Mouse (Mus musculus) splenic B cell, adult 2 months (primary cell): ENCODE results near the gene Tuba8.

Experiments used
- DNase-seq: peaks from one replicate; pipeline ENCODE4 v3.0.0-alpha.2; 2011; ENCODE audit warnings: low read depth, low spot score
- H3K27me3 ChIP-seq: 2 replicates; pipeline ENCODE4 v1.6.1; 2012; ENCODE audit warnings: mild to moderate bottlenecking, low read length, moderate library complexity, mixed read lengths; ENCODE audit not compliant: control insufficient read depth, poor library complexity, insufficient read depth, severe bottlenecking
- H3K36me3 ChIP-seq: 2 replicates; pipeline ENCODE4 v1.6.1; 2012; ENCODE audit warnings: mild to moderate bottlenecking, low read length, moderate library complexity, mixed read lengths; ENCODE audit not compliant: control insufficient read depth, poor library complexity, insufficient read depth, severe bottlenecking

The Tuba8 gene

DNA sequence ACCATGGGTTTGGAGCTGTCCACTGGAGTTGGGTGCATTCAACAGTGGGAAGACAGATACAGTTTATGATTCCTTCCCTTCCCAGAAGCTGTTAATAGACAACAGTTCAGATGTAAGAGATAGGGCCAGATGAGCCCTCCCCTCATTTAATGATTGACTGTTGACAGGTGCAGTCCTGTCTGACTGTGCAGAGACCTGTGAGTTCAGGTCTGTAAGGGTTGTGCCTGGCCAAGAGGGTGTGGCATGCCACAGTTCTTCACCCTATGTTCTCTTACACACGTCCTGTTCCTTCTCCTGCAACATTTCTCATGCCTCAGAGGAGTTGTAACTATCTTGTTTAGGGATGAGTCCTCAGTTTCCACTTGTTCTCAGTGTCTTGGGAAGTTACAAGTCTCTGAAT is 22.2 kb downstream of the Tuba8 start:
- DNase-seq = no peak
- Histone ChIP-seq H3K27me3 (no peaks in the 10 kb centered on the region), H3K36me3 (no peaks in the 10 kb centered on the region)

DNA sequence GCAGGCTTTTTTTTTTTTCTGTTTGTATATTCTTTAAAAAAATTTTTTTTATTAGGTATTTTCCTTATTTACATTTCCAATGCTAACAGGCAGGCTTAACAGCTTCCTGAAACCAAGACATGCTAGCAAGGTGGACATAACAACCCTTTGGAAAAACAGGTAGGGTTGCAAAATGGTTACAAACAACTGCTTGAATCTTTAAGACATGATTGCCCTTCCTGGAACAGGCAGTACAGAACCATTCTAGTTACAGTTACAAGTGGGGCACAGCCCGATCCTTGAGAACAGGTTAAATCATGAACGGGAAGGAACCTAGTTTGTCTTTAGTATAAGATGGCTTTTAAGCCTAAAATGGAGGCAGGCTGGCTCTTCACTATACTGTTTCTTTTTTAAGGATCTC is 25.9 kb downstream of the Tuba8 start:
- no peak for DNase-seq
- Histone ChIP-seq H3K27me3 (no peaks in the 10 kb centered on the region), H3K36me3 (no peaks in the 10 kb centered on the region)

DNA sequence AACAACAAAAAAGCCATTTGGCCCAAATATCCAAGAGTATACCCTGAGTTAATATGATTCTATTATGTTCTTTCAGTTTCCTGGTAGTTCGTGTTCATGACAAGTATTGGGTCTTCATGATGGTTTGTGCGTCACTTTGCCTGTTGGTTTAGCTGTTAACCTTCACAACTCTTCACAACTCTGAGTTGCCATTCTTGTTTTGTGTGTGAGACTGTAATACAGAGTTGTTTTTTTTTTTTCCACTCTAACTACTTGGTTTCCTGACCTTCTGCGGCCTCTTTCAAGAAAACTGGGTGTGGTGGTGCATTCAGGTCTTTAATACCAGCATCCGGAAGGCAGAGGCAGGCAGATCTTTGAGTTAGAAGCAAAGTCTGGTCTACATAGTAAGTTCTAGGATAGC is 27.7 kb downstream of the Tuba8 start:
- DNase-seq = no peak
- no peaks in the 10 kb centered on the region for H3K36me3 ChIP-seq
- H3K27me3 ChIP-seq = no peaks in the 10 kb centered on the region

DNA sequence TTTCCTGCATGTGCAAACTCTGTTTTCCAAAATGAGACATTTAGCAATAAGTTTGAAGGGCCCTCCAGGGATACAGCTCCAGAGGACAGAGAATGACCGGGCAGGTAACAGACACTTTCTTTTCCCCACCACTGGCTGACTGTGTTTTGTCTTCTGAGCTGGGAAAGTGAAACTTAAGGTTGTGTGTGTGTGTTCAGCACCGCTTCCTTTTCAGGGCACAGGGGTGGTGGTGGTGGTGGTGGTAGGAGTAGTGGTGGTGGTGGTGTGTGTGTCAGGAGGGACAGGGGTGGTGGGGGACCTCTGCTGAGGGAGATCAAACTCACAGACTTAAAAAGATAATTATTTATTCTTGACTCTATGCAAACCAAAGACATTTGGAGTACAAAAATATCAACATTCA is 31.3 kb downstream of the Tuba8 start:
- Histone ChIP-seq H3K36me3 (no peaks in the 10 kb centered on the region), H3K27me3 (no peaks in the 10 kb centered on the region)
- DNase-seq = no peak

DNA sequence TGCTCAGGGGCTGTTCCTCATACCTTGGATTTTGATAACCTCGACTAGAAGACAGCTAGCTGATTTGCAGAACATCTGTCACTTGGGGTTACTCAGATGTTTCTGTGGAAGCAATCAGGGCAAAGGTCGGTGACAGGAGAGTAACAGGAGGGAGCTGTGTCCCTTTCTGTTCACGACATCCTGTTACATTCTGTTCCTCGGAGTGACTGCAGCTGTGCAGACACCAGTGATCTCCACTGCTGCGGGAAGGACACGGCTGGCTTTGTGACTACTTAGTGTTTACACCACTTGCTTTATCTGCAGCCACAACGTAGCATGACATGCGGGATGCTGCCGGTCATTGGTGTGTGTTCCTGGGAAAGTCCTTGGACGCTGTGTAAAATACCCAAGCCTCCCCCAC is 32.7 kb downstream of the Tuba8 start:
- DNase-seq = no peak
- H3K36me3 ChIP-seq = no peaks in the 10 kb centered on the region
- H3K27me3 ChIP-seq = no peaks in the 10 kb centered on the region

DNA sequence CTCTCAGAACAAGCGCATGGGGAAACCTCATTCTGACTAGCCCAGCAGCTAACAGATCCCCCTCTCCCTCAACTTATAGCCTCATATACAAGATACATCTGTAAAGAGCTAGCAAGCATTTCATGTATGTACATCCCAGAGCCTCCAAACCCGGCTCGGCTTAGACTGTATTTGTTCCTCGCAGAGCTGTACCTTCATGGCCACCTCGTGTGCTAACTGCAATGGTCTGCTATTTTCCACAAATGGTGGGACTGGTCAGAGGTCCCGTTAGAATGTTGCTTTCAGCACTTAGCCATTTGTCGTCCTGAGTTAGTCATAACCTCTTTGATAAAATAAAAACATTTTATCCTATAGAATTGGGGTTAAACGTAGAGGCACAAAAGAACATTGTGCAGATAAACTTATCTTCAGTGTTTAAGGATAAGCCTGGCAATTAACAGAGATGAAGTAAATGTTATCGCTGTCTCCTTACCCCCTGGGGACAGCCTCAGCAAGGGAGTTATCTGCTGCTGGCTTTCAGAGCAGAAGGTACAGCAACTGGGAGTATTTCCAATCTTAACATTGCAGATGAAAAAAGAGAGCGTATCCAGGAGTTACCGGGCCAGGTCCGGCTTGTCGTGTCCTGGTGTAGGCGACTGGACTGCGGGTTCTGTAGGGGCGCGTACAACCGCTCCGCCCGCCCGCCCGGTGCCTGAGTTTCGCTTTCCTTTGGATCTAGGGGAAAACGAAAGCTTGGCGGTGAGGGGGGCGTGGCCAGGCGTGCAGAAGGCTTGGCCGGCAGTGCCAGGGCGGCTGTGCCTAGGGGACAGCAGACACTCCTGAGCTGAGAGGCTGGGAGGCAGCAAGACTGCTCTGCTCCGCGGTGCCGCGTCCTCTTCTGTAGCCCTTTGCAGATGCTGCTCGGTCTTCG is 34.9 kb downstream of the Tuba8 start, which contains the start of gene Usp18:
TSS of gene Usp18 (plus strand) at position 780 of the 910 bp plus-strand sequence.
- peak; percentile 83 for DNase-seq
- Histone ChIP-seq H3K36me3 (no peaks in the 10 kb centered on the region), H3K27me3 (no peaks in the 10 kb centered on the region)

DNA sequence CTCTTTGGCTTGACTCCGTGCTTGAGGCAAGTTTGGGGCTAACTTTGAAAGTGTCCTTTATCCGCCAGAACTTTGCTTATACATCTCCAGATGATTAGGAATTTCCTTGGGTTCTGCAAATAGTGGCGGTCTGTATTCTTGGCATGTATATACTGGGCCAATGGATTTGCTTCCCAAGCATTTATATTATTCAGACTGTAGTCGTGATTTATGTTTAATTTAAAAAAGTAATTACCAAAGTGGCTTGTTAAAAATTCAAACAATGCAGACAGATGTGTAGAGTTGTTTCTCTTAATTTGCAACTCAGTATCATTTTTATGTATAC is 35.5 kb downstream of the Tuba8 start:
- no peaks in the 10 kb centered on the region for H3K36me3 ChIP-seq
- H3K27me3 ChIP-seq = no peaks in the 10 kb centered on the region
- no peak for DNase-seq

DNA sequence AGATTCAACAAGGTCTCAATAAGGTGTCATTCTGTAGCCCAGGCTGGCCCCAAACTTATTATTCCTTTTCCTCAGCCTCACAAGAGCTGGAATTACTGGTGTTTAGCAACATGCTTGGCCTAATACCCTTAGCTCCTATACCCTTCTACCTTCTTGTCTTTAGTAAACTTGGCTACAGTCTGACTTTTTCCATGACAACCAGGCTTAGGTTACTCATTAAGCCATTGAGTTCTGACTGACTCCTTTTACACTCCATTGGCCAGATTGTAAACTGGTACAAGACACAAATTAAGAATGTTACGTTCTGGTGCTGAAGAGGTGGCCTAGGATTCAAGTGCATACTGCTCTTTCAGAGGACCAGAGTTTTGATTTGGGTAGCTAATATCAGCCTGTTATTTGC is 39.9 kb downstream of the Tuba8 start:
- no peak for DNase-seq
- no peaks in the 10 kb centered on the region for H3K27me3 ChIP-seq
- no peaks in the 10 kb centered on the region for H3K36me3 ChIP-seq

DNA sequence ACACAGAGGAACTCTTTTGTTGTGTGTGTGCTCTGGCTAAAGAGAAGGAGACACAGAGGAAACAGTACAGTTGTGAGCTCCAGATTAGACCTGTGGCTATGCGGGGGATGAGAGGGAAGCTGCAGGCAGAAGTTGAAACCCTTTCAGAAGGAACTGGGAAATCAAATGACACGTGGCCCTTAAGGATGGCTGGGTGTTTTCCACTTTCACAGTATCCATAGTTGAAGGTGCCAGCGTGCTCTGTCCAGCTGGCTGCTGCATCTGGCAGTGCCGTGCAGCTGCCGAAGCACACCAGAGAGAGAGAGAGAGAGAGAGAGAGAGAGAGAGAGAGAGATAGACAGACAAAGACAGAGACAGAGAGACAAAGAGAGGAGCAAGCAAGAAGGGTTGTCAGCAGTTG is 40.8 kb downstream of the Tuba8 start:
- no peaks in the 10 kb centered on the region for H3K27me3 ChIP-seq
- H3K36me3 ChIP-seq = no peaks in the 10 kb centered on the region
- no peak for DNase-seq

DNA sequence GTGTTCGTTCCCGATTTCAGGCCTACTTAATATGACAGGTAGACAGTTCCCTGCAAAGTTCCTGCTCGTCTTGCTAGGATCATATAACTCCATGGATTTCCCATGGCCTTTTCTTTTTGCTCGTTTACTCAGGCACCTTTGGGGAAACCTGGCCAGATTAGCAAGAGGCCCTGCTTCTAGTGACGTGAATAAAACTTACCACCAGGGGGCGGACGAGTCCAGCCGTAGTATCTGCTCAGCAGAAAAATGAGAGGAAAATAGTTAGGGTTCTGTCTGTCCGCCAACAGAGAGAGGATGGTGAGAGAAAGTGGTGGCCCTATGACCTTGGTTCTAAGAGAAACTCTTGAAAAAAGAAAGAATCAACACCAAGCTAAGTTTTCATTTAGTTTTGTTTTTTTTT is 50.1 kb downstream of the Tuba8 start:
- Histone ChIP-seq H3K36me3 (no peaks in the 10 kb centered on the region), H3K27me3 (no peaks in the 10 kb centered on the region)
- peak; percentile 83 for DNase-seq

DNA sequence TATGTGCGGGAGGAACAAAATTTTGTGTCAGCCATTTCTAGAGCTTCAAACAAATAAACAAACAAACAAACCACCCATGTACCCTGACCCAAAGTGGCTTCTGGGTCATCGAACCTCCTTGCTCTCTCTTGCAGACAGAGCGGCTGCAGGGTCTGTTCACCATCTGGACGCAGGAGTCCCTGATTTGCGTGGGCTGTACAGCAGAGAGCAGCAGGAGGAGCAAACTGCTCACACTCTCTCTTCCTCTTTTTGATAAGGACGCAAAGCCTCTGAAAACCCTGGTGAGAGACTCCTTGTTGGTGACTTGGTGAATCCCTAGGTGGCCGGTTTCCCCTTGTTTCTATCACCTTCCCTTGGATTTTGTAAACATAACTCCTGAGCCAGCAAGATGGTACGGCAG is 50.7 kb downstream of the Tuba8 start:
- Histone ChIP-seq H3K36me3 (no peaks in the 10 kb centered on the region), H3K27me3 (no peaks in the 10 kb centered on the region)
- peak; percentile 54 for DNase-seq

DNA sequence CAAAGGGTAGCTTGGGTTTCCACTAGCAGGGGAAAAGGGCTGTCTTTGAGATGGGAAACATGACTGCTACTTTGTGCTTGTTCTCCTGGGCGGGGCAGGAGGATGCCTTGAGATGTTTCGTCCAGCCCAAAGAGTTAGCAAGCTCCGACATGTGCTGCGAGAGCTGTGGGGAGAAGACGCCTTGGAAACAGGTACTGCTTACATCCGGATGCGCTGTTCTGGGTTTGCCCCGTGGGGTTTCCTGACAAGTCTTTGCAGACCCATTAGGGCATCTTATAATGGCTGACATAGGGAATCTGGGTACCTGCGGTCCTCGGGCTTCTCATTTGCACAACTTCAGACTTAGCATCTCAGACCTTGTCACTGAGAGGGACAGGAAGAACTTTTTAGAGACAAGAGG is 51.5 kb downstream of the Tuba8 start:
- no peaks in the 10 kb centered on the region for H3K27me3 ChIP-seq
- H3K36me3 ChIP-seq = no peaks in the 10 kb centered on the region
- DNase-seq = no peak

DNA sequence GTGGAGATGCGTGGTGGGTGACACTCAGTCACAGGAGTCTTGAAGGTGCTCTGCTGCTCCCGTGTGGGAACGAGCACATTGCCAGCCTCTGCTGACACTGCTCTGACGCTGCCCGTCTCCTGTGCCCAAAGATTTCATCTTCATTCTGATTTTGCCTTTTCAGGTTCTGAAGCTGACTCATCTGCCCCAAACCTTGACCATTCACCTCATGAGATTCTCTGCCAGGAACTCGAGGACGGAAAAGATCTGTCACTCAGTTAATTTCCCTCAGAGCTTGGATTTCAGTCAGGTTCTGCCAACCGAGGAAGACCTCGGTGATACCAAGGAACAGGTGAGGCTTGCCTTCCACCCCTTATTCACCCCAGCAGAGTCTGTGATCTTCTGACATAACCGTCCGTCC is 52.0 kb downstream of the Tuba8 start:
- H3K36me3 ChIP-seq = no peaks in the 10 kb centered on the region
- H3K27me3 ChIP-seq = no peaks in the 10 kb centered on the region
- DNase-seq = no peak

DNA sequence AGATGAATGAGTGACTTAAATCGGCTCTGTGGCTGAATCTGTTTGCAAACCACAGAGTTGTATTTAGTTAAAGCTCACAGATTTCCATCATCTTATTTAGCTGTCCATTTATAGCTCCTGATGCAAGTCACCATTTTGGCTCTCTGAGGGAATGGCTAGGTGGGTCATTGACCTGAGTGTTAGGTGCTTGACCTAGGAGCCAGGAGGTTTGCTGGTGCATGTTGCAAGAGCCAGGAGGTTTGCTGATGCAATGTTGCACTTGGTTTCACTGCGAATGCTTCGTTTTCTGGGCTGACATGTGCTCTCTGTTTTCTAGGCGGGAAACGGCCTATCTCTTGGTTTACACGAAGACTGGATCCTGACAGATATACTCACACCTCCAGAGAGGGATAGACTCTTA is 59.7 kb downstream of the Tuba8 start:
- Histone ChIP-seq H3K27me3 (no peaks in the 10 kb centered on the region), H3K36me3 (no peaks in the 10 kb centered on the region)
- DNase-seq = no peak

DNA sequence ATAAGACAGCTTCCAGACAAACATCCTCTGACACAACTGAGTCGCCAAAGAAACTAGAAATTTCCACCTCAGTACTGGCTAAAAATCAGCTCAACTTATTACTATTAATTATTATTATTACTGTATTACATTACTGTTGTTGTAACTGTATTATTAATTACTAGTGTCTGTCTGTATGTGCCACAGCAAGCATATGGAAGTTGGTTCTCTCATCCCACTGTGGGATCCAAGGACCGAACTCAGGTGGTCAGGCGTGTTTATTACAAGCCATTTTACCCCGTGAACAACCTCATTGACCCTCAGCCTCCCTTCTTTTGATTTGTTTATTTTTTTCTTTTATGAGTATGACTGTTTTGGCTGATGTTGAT is 61.2 kb downstream of the Tuba8 start:
- DNase-seq = no peak
- H3K36me3 ChIP-seq = no peaks in the 10 kb centered on the region
- H3K27me3 ChIP-seq = no peaks in the 10 kb centered on the region
